Mouse (Mus musculus) bone marrow, adult 2 months (tissue): ENCODE data around the gene Fam50b. TPM values are rescaled to one million over a fixed set of nuclear protein-coding genes. Genes with fewer than 3 reads are reported as not detected.

Experiments used
- H3K27ac ChIP-seq: fragments of 200-500 bp; 2 replicates; pipeline ENCODE4 v1.5.1; 2012; ENCODE audit warnings: low read depth, mild to moderate bottlenecking, control low read depth, inconsistent platforms, low read length; ENCODE audit not compliant: control insufficient read depth, poor library complexity, insufficient read depth
- H3K4me1 ChIP-seq: fragments of 200-500 bp; 2 replicates; pipeline ENCODE4 v1.6.1; 2011; ENCODE audit warnings: low read length; ENCODE audit not compliant: control insufficient read depth, insufficient read depth
- H3K4me3 ChIP-seq: fragments of 200-500 bp; replicated peaks from 2 replicates; pipeline ENCODE3; 2011; ENCODE audit warnings: mild to moderate bottlenecking, low read depth, low read length, control low read depth; ENCODE audit not compliant: control insufficient read depth
- CTCF ChIP-seq: fragments of 200-500 bp; IDR thresholded peaks from 2 replicates; pipeline ENCODE4 v1.5.1; 2011; ENCODE audit warnings: low read length, control low read depth; ENCODE audit not compliant: control insufficient read depth, insufficient read depth
- POLR2A ChIP-seq: fragments of 200-500 bp; IDR thresholded peaks from 2 replicates; pipeline ENCODE4 v1.6.1; 2011; ENCODE audit warnings: low read depth, mild to moderate bottlenecking, control low read depth, low read length, borderline replicate concordance; ENCODE audit not compliant: control insufficient read depth
- WGBS: fragments of 180-500 bp; shearing (Covaris S2); methylation state at CpG from one replicate; pipeline ENCODE4 v1.1.7; 2018; 5-methylcytosine and 5-hydroxymethylcytosine counted together
- polyA plus RNA-seq: library from polyadenylated mRNA; stranded (reverse); fragments of >200 nt; gene quantifications from 2 replicates; pipeline ENCODE4 v1.2.4, GENCODE M21; 2011; ENCODE audit warnings: low replicate concordance; ENCODE audit not compliant: missing spikeins, insufficient read depth, insufficient read length

The Fam50b gene
- polyA plus RNA-seq, 1 experiment: not detected

GRCm38 (mm10) chr13:34741813-34742568 lies 7.3 kb downstream of the Fam50b start:
- H3K27ac ChIP-seq: no peak overlapping the region
- no peak overlapping the region for H3K4me3 ChIP-seq
- 75% methylated on average over 3 of the region's 3 CpGs for WGBS
- H3K4me1 ChIP-seq: no peaks in the 10 kb centered on the region; the same call in 1 of the 2 replicates
- no peak for TF ChIP-seq POLR2A
- TF ChIP-seq CTCF: no peak

DNA sequence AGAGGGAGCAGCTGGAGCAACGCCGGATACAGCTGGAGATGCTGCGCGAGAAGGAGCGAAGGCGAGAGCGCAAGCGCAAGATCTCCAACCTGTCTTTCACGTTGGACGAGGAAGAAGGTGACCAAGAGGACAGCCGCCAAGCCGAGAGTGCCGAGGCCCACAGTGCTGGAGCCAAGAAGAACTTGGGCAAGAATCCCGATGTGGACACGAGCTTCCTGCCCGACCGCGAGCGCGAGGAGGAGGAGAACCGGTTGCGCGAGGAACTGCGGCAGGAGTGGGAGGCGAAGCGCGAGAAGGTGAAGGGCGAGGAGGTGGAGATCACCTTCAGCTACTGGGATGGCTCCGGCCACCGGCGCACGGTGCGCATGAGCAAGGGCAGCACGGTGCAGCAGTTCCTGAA lies 12.2 kb downstream of the Fam50b start:
- TF ChIP-seq POLR2A (no peak), CTCF (no peak)
- Histone ChIP-seq H3K4me3 (no peak overlapping the region), H3K4me1 (no peaks in the 10 kb centered on the region; the same call in 1 of the 2 replicates), H3K27ac (no peak overlapping the region)
- 96% methylated on average over 34 of the region's 34 CpGs for WGBS

DNA sequence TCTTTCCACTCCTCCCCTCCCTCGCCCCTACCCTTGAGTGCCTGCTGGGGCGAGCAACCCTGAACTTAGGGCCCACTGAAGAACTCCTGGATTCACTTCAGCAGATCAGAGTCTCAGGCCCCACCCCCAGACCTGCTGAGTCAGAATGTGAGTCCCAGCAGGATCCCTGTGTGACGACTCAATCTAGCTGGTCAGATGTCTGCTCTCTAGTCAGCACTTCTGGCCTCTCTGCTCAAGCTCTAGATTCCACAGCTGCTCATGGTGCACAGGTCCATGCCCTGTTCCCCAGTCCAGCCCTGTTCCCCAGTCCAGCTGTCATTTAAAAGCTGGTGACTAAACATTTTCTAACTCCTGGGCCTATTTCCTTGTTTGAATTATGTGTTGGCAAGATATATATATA lies 13.9 kb downstream of the Fam50b start:
- WGBS: 73% methylated on average over 3 of the region's 3 CpGs
- Histone ChIP-seq H3K27ac (no peak overlapping the region), H3K4me3 (no peak overlapping the region), H3K4me1 (no peaks in the 10 kb centered on the region; the same call in 1 of the 2 replicates)
- TF ChIP-seq CTCF (no peak), POLR2A (no peak)

- no peak overlapping the region for H3K4me3 ChIP-seq
- H3K4me1 ChIP-seq: peaks cover 3% of the 10 kb centered on the region; the same call in 1 of the 2 replicates
- TF ChIP-seq CTCF: no peak
- TF ChIP-seq POLR2A: no peak
- WGBS: 88% methylated on average over 9 of the region's 9 CpGs
- no peak overlapping the region for H3K27ac ChIP-seq
These were observed 24.6 kb downstream of the Fam50b start for GRCm38 (mm10) chr13:34759202-34759601.

- TF ChIP-seq CTCF (no peak), POLR2A (no peak)
- 5% methylated on average over 7 of the region's 7 CpGs for WGBS
- H3K4me3 ChIP-seq: no peak overlapping the region
- no peak overlapping the region for H3K27ac ChIP-seq
- peaks cover 3% of the 10 kb centered on the region; the same call in 1 of the 2 replicates for H3K4me1 ChIP-seq
These were observed 26.1 kb downstream of the Fam50b start for GRCm38 (mm10) chr13:34760518-34761287.

DNA sequence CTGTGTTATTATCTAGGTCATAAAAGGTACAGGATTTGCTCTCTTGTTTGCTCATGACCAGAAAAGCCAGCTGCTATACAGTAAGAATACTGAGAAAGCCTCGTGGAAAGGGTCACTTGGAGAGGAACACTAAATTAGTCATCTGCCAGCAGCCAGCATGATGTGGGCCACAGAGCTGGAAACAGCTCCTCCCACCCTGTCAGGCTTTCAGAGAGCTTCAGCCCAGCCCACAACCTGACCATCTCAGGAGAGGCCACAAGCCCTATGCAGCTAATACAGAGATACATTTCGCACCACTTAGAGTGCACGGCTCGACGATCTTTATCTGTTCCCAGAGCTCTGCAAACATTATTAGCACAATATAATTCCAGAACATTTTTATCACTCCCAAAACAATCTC lies 27.5 kb downstream of the Fam50b start:
- TF ChIP-seq CTCF: no peak
- 79% methylated on average over 5 of the region's 5 CpGs for WGBS
- Histone ChIP-seq H3K4me1 (peaks cover 3% of the 10 kb centered on the region; the same call in 1 of the 2 replicates), H3K4me3 (no peak overlapping the region), H3K27ac (no peak overlapping the region)

- 63% methylated on average over 4 of the region's 4 CpGs for WGBS
- TF ChIP-seq POLR2A (no peak), CTCF (no peak)
These were observed 28.2 kb downstream of the Fam50b start for GRCm38 (mm10) chr13:34762865-34763264.

GRCm38 (mm10) chr13:34765269-34765668 lies 30.6 kb downstream of the Fam50b start:
- 80% methylated on average over 5 of the region's 5 CpGs for WGBS
- no peak overlapping the region for H3K27ac ChIP-seq
- no peaks in the 10 kb centered on the region for H3K4me1 ChIP-seq
- TF ChIP-seq POLR2A: no peak
- TF ChIP-seq CTCF: no peak
- H3K4me3 ChIP-seq: no peak overlapping the region

More at GRCm38 (mm10) chr13:34762865-34763264, 28.2 kb downstream of the Fam50b start:
- Histone ChIP-seq H3K4me3 (no peak overlapping the region), H3K4me1 (peaks cover 3% of the 10 kb centered on the region; the same call in 1 of the 2 replicates), H3K27ac (no peak overlapping the region)
